Mouse (Mus musculus) myocyte (in vitro differentiated cells): ENCODE measurements at regions not wholly inside any gene's neighbourhood (a gene's known extent, or its start where the extent isn't known, plus 50 kb on each side); places are given as distances from the start of the nearest gene placed in this dataset.

Experiments
- MAX ChIP-seq: IDR thresholded peaks from one replicate; pipeline ENCODE4 v1.6.1; 2011; ENCODE audit warnings: low read depth, mild to moderate bottlenecking, control low read depth
- POLR2A ChIP-seq: IDR thresholded peaks from one replicate; pipeline ENCODE4 v1.6.1; 2011; ENCODE audit warnings: low read depth, mild to moderate bottlenecking, control low read depth, moderate library complexity; ENCODE audit not compliant: insufficient read length
- POLR2AphosphoS2 ChIP-seq: IDR thresholded peaks from one replicate; pipeline ENCODE4 v1.6.1; 2011; ENCODE audit warnings: low read depth, control low read depth; ENCODE audit not compliant: insufficient read length
- TCF12 ChIP-seq: IDR thresholded peaks from one replicate; pipeline ENCODE4 v1.6.1; 2011; ENCODE audit warnings: mild to moderate bottlenecking, control low read depth; ENCODE audit not compliant: poor library complexity, insufficient read depth, severe bottlenecking
- TCF3 ChIP-seq: IDR thresholded peaks from one replicate; pipeline ENCODE4 v1.6.1; 2011; ENCODE audit warnings: low read depth, control low read depth; ENCODE audit not compliant: insufficient read length
- USF1 ChIP-seq: IDR thresholded peaks from one replicate; pipeline ENCODE4 v1.6.1; 2011; ENCODE audit warnings: low read depth, mild to moderate bottlenecking, control low read depth, moderate library complexity

DNA sequence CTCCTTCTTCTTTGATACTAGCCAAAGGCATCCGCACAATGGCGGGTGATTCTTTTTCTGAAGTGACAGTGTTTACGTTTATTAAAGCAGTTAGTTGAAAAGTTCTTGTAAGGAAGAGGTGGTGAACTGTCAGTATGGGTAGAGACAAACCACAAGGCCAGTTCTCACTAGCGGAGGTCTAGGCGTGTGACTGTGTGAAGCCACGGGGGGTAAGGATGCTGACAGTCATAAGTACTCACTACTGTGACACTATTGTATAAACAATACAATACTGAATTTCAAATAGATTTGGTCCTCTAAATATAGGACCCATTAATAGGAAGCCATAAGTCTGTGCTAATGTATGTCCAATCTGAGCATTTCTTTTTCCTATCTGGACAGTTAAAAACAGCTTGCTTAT lies 161.9 kb downstream of the Cxcl12 start:
- TF ChIP-seq TCF12 (no peak), POLR2A (no peak), USF1 (no peak), POLR2AphosphoS2 (no peak), TCF3 (no peak), MAX (no peak)
